Mouse (Mus musculus): ENCODE measurements at regions not wholly inside any gene's neighbourhood (a gene's known extent, or its start where the extent isn't known, plus 50 kb on each side); places are given as distances from the start of the nearest gene placed in this dataset.

GRCm38 (mm10) chr4:95185916-95186200 is 133.8 kb upstream of the Jun start:
- no peak for DNase-seq

GRCm38 (mm10) chr4:95188107-95188506 is 136.1 kb upstream of the Jun start:
- peak; percentile 29 for DNase-seq

- no peak for DNase-seq
Observed at GRCm38 (mm10) chr4:95191654-95192406, 139.8 kb upstream of the Jun start.

DNA sequence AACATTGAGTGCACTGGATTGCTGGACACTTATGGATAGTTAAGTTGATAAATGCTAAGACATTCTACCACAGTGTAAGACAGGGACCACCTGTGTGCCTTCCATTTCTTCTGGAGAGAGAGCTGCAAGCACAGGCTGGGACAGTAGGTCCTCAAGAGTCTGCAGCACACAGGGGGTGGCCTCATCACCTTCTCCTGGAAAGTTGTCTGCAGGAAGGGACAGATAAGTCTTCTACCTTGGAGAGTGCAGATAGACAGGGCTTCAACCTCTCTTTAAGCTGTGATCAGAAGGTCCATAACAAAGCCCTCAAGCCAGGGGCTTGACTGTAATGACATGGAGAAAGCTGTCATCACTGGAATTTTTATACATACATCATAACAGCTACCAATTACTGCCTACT is 140.5 kb upstream of the Jun start:
- no peak for DNase-seq

DNA sequence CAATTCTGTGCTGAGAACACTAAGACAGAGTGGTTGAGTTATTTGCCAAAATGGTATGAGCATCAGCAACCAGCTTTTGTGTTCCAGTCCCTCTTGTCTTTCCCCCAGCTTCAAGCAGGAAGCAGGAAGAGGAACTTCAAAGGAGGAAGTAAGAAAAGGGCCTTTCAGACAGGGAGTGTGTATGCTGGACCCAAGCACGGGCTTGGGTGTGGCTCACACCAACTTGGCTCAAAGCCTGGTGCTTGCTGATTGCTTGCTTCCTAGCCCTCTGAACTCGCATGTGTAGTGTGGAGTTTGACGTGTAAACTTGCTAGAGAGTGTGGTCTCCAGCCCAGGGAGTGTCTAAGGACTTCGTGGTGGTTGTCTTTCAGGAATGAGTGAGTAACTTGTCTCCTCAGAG is 141.0 kb upstream of the Jun start:
- peak; percentile 9 for DNase-seq

DNA sequence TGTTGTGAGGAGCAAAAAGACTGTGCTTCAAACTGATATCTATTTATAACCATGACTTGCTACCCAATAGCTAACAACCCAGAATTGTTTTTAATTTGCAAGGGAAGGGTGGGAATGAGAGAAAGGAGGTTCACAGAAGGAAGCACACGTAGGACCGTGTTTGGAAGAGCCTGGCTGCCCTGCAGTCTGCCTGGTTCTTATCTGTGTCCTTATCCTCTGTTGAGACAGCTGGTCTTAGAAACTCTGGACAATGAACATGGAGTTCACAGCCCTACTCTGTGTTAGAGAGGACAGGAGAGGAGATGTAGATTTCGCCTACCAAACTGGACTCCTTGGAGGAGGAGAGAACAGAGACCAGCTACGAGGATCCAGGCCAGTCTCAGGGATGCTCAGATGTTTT is 141.5 kb upstream of the Jun start:
- no peak for DNase-seq

- no peak for DNase-seq
Observed at GRCm38 (mm10) chr4:95194621-95195455, 142.8 kb upstream of the Jun start.

DNA sequence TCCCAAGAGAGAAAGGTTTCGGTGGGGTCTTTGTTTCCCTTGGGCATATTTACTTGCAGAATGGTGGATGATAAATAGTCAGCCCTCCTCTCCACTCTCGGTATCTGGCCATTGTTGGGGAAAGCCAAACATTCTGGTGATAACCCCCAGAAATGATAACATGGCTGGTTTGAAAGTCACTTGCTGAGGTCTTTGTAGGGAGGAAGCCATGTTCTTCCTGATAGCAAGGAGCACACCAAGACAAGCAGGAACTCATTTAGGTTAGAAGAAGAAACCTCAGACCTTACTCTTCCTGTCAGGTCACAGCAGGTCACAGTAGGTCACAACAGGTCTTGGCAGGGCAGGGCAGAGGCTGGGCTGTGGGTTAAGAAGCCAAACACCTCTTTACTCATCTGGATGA is 144.1 kb upstream of the Jun start:
- DNase-seq = no peak

DNA sequence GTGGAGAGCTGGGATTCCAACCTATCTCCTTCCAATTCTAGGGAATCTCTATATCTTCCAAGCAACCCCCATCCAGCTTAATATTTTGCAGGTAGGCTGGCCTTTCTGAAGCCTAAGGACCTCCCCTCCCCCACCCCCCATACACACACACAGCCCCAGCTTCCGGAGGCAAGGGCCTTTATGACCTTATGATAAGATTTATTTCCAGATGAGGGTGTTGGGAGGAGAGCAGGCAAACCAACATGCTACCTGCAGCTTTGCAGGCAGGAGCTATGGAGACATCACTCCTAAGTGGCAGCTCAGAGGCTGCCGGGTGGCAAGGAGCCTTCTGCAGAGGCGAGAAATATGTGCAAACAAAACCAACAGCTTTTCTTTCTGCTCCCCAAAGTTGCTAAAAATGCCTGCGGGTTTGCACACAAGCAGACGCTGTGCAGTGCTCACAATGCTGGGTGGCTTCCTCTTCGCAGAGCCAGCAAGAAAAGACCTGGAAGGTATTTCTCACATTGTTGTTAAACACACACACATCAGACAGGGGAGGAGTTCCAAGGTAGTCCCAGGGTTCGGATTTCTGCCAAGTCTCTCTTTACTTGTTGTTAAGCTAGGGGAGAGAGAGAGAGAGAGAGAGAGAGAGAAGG is 145.2 kb upstream of the Jun start:
- DNase-seq = peak; percentile 34

DNA sequence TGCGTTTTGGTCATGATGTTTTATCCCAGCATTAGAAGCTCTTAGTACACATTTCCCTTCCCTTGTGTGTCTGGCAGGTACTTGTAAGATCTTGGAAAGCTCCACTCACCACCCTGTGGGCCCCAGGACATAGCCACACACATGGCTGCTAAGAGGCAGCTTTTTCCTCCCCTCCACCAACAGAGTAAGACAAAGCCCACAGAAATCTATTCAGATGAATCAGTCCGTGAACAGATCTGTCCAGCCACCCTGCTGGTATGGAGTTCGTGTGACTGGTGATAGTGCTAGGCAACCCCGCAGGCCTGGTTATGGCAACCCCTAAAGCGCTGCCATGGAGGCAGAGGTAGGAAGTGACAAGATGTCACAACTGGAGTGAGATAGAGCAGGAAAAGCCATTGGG is 147.4 kb upstream of the Jun start:
- no peak for DNase-seq

DNA sequence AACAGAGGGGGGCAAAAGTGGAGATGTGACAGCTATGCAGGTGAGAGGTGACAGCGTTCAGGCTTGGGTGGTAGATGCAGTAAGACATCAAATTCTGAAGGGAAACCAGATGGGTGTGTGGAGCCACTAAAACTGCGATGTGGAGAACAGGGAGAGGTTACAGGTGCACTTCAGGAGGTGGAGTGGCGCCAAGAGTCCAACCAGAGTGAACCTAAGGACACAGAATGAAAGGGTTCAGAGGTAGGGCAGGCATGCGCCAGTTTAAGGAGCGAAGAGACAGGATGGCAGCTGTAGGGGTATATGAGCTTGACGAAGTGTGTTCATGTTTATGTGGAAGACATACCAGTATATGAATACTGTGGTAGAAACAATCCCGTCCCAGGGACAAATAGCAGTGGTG is 148.1 kb upstream of the Jun start:
- no peak for DNase-seq

DNA sequence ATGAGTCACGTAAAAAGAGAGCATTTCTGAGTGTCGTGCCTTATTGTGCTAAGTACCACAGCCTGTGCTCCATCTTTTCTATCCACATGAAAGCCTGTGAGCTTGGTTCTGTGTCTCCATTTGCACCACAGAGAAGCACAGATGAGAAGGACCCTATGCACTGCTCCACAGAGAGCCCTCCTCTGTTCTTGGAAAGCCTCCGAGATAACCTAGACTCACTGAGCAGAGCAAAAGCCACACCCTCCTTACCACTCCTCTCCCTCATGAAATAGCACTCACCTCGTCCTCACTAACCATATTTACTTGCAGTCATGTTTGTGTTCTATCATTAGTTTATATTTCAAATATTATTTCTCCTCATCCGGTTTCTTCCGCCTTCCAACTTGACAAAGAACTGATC is 150.5 kb upstream of the Jun start:
- no peak for DNase-seq

- no peak for DNase-seq
Observed at GRCm38 (mm10) chr4:95203577-95203976, 151.6 kb upstream of the Jun start.

GRCm38 (mm10) chr4:95205372-95205771 is 153.3 kb upstream of the Jun start:
- no peak for DNase-seq

DNA sequence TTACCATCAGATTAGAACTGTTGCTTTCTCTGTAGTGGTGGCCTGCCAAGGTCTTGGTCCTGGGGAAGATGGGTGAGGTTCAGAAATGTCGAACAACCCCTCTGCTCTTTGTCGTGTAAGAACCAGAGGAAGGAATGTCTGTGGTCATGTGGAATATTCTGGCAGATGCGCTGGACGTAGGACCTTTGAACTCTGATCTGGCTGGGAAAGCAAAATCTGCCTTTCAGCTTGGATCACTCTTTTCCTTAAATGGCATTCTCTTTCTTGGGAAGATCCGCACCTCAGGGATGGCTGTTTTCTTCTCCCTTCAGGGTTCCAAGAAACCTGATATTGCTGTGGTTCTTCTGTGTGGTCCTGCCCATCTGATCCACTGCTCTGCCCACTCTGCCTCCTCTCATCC is 155.8 kb upstream of the Jun start:
- no peak for DNase-seq

DNA sequence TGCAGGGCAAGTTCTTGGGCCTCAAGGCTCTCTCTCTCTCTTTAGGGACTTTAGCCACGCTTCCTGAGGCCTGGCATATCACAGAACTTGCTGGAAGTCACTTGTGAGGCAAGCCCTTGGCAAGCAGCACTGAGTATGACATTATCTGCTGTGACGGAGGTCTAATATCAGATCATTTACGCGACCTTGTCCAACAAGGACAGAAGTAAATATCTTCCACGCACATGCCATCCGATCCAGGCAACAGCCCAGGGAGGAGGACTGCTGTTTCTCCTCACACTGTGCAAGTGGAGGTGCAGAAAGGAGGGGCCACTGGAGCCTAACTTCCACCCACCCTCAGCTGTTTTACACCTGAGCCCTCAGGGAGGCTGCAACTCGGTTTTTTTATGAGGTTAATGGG is 156.8 kb upstream of the Jun start:
- DNase-seq = no peak

DNA sequence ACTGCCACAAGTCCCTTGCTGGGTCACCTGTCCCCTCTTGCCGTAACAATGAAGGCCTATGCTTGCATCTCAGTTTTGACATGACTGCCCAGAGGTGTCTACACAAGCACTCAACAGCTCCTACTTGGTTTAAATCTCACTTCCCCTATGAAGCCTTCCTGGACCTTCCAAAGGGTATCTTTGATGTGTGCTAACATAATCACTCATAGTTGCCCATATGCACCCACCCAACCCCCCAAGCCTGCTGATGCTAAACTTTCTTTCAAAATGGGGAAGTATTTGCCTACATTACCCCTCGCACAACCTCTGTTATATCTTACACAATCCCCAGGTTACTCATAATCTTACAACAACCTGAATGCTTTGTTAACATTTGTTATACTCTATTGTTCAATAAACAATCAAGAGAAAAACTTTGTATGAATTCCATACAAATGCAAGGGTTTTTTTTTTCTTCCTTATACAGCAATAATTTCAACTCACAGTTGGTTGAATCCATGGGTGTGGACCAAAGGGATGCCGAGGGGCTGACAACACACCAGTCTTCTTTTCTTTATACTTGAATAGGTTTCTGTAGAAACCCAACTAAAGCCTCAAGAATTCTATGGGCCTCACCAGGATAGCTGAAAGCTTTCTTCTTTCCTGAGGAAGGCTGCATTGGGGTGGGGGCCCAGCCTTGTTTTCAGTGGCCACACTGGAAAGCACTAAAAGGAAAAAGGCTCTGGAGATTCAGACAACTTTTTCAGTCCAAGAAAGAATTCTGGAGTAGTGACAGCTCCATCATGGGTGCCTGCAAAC is 157.5 kb upstream of the Jun start:
- DNase-seq = no peak

DNA sequence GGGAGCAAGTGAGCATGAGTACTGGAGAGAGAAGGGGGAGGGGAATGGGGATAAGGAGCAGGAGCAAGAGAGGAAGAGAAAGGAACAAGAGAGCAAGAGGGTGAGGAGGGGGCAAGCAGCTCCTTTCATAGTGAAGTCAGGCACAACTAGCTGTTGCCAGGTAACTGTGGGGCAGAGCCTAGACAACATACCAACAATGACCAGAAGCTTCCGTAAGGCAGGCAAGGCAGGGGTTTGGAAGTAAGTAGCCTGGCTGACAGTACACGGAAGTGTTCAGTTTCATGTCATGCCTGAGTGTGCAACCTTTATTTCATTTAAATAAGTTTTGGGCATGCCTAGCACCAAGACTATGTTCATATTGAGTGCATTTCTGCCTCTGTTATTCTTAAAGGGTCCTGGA is 160.5 kb upstream of the Jun start:
- DNase-seq = no peak

- DNase-seq = no peak
Observed at GRCm38 (mm10) chr4:95213026-95213425, 161.0 kb upstream of the Jun start.

GRCm38 (mm10) chr4:95214026-95214425 is 162.0 kb upstream of the Jun start:
- DNase-seq = no peak

DNA sequence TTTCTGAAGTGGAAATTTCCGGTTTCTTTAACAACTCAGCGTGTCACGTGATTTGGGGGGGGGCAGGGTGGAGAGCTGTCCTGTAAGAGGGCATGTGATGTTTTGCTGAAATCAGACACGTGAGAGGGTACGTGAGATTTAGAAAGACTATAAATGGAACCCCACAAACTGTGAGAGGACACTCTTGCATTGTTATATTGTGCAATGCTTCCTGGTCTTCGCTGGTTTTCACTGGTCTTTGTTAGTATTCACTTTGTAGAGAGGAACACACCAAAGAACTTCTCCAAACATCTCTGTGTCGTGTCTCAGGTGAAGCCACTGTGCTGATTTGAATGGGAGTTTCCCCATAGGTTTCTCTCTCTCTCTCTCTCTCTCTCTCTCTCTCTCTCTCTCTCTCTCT is 163.2 kb upstream of the Jun start:
- DNase-seq = no peak

GRCm38 (mm10) chr4:95230461-95230860 is 178.4 kb upstream of the Jun start:
- DNase-seq = no peak

GRCm38 (mm10) chr4:95233034-95233433 is 181.0 kb upstream of the Jun start:
- no peak for DNase-seq

All from right cerebral cortex, adult 18-20 months (tissue).